Mouse (Mus musculus): ENCODE results near the gene Foxn3. TPM values are rescaled to one million over a fixed set of nuclear protein-coding genes. Genes with fewer than 3 reads are reported as not detected.
"Not testable (repeated sequence)": the region's sequence is repeated elsewhere in the genome, so short reads cannot be mapped to it uniquely, and the experiment has no call there.

Gene Foxn3
- polyA plus RNA-seq, 1 experiment from 2014 or later: 63.5 TPM

DNA sequence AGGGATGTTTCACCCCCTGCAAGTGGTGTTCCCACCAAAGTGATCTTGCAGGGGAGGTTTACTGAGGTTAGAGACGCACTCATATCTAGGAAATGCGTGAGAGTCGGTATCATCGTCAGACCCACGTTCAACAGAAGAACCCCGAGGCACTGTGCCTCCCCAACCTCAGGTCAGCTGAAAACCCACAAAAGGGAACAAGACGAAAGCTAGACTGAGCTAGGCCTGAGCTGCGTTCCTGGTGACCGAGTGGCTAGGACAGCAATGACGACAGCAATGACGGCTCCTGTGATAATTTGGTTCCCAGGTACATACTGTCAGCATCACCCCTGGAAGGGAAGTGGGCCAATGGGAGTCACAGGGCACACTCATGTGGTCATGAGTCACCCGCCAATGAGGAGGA, 350.2 kb downstream of the Foxn3 start:
- Histone ChIP-seq H3K4me1 (peaks cover 49% of the 10 kb centered on the region), H3K36me3 (no peaks in the 10 kb centered on the region), H3K4me3 (no peak overlapping the region), H3K27me3 (no peaks in the 10 kb centered on the region), H3K9ac (no peak overlapping the region), H3K9me3 (no peaks in the 10 kb centered on the region), H3K27ac (no peak overlapping the region), H3K4me2 (no peak overlapping the region)
- no peak for ATAC-seq (ENCODE audit: borderline replicate concordance, extremely low read depth, low FRiP score, low TSS enrichment)
- WGBS: 87% methylated on average over 12 of the region's 12 CpGs

DNA sequence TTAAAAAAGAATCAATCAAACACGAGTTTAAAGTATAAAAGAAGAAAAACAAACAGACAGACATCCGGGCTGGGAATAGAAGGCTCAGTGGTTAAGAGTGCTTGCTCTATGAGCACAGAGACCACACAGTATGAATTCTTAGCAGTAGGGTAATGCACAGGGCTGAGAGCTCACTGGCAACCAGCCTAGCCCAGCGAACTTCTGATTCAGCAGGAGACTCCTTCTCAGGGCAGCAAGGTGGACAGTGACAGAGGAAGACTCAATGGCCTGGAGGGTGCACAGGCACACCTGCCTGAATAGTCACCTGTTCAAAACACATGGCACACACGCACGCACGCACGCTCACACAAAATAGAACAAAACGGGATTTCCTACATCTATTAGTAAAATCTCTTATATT, 353.6 kb downstream of the Foxn3 start:
- no peak overlapping the region for H3K4me3 ChIP-seq
- no peak overlapping the region for H3K9ac ChIP-seq
- no peaks in the 10 kb centered on the region for H3K27me3 ChIP-seq
- H3K9me3 ChIP-seq: no peaks in the 10 kb centered on the region
- no peaks in the 10 kb centered on the region for H3K36me3 ChIP-seq
- no peak overlapping the region for H3K27ac ChIP-seq
- H3K4me1 ChIP-seq: peaks cover 21% of the 10 kb centered on the region
- H3K4me2 ChIP-seq: no peak overlapping the region
- ATAC-seq (ENCODE audit: borderline replicate concordance, extremely low read depth, low FRiP score, low TSS enrichment): no peak
- WGBS: 67% methylated on average over 8 of the region's 8 CpGs

DNA sequence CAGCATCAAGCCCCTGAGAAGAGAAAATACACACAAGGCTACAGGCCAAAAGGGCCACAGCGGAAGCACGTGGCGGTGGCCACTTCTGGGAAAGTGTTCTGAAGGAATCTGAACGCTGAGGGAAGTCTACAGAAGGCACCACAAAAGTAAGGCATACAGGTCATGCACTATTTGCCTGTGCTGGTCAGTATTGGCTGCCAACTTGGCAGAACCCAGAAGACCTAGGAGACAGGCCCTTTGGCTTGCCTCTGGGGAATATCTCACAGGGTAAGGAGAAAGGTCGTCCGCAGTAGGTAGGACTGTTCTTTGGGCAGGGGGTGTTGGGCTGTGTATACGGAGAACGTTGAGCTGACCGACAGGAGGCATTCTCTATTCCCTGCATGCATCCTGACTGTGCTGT, 355.1 kb downstream of the Foxn3 start:
- H3K9me3 ChIP-seq: no peaks in the 10 kb centered on the region
- ATAC-seq (ENCODE audit: borderline replicate concordance, extremely low read depth, low FRiP score, low TSS enrichment): no peak
- H3K4me3 ChIP-seq: no peak overlapping the region
- H3K4me2 ChIP-seq: no peak overlapping the region
- H3K9ac ChIP-seq: no peak overlapping the region
- H3K27me3 ChIP-seq: no peaks in the 10 kb centered on the region
- no peaks in the 10 kb centered on the region for H3K36me3 ChIP-seq
- 75% methylated on average over 9 of the region's 9 CpGs for WGBS
- H3K4me1 ChIP-seq: peaks cover 10% of the 10 kb centered on the region; the same call in 1 of the 2 replicates
- H3K27ac ChIP-seq: no peak overlapping the region

- Histone ChIP-seq H3K4me2 (no peak overlapping the region), H3K36me3 (no peaks in the 10 kb centered on the region), H3K9me3 (no peaks in the 10 kb centered on the region), H3K27ac (no peak overlapping the region), H3K27me3 (no peaks in the 10 kb centered on the region), H3K9ac (no peak overlapping the region), H3K4me1 (0 out of 2 replicates have a peak, but pooled peaks cover 5% of the 10 kb centered on the region), H3K4me3 (no peak overlapping the region)
- 54% methylated on average over 15 of the region's 15 CpGs for WGBS
- peak; percentile 68; the same call in 1 of the 2 replicates for ATAC-seq (ENCODE audit: borderline replicate concordance, extremely low read depth, low FRiP score, low TSS enrichment)
These were observed 356.3 kb downstream of the Foxn3 start for GRCm38 (mm10) chr12:99207014-99207612.

- no peak overlapping the region for H3K4me3 ChIP-seq
- H3K4me2 ChIP-seq: no peak overlapping the region
- H3K27me3 ChIP-seq: no peaks in the 10 kb centered on the region
- no peak overlapping the region for H3K27ac ChIP-seq
- no peak overlapping the region for H3K9ac ChIP-seq
- no peaks in the 10 kb centered on the region for H3K9me3 ChIP-seq
- no peaks in the 10 kb centered on the region for H3K36me3 ChIP-seq
- ATAC-seq (ENCODE audit: borderline replicate concordance, extremely low read depth, low FRiP score, low TSS enrichment): no peak
- 89% methylated on average over 8 of the region's 8 CpGs for WGBS
- H3K4me1 ChIP-seq: 0 out of 2 replicates have a peak, but pooled peaks cover 5% of the 10 kb centered on the region
These were observed 357.6 kb downstream of the Foxn3 start for GRCm38 (mm10) chr12:99205734-99206133.

DNA sequence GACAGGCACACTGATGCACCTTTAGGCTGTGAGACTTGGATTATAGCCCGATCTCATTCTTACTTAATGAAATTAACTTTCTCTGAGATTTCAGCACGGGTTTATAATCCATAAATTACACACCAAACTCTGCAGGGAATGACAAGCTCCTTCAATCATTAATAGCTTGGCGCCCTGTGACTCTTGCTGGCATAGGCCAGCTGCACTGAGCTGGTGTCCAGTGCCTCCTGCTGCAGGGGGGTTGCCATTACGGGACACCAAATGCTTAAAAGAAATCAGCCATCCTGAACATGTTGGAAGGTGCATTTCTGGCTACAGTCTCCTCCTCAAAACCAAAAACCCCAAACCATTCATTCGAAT, 364.3 kb downstream of the Foxn3 start:
- Histone ChIP-seq H3K4me2 (no peak overlapping the region), H3K36me3 (0 out of 2 replicates have a peak, but pooled peaks cover 3% of the 10 kb centered on the region), H3K9me3 (no peaks in the 10 kb centered on the region), H3K27ac (no peak overlapping the region), H3K27me3 (no peaks in the 10 kb centered on the region), H3K4me3 (no peak overlapping the region), H3K9ac (no peak overlapping the region), H3K4me1 (no peaks in the 10 kb centered on the region)
- 76% methylated on average over 5 of the region's 5 CpGs for WGBS
- ATAC-seq (ENCODE audit: borderline replicate concordance, extremely low read depth, low FRiP score, low TSS enrichment): no peak

GRCm38 (mm10) chr12:99198428-99199123, 364.8 kb downstream of the Foxn3 start:
- WGBS: 78% methylated on average over 12 of the region's 12 CpGs
- Histone ChIP-seq H3K4me3 (no peak overlapping the region), H3K9me3 (no peaks in the 10 kb centered on the region), H3K27ac (no peak overlapping the region), H3K4me1 (no peaks in the 10 kb centered on the region), H3K36me3 (0 out of 2 replicates have a peak, but pooled peaks cover 3% of the 10 kb centered on the region), H3K27me3 (no peaks in the 10 kb centered on the region), H3K4me2 (no peak overlapping the region), H3K9ac (no peak overlapping the region)
- no peak for ATAC-seq (ENCODE audit: borderline replicate concordance, extremely low read depth, low FRiP score, low TSS enrichment)

GRCm38 (mm10) chr12:99197031-99197430, 366.4 kb downstream of the Foxn3 start:
- no peak for ATAC-seq (ENCODE audit: borderline replicate concordance, extremely low read depth, low FRiP score, low TSS enrichment)
- 86% methylated on average over 7 of the region's 7 CpGs for WGBS
- H3K4me1 ChIP-seq: no peaks in the 10 kb centered on the region
- no peak overlapping the region for H3K4me2 ChIP-seq
- H3K27me3 ChIP-seq: no peaks in the 10 kb centered on the region
- no peak overlapping the region for H3K27ac ChIP-seq
- H3K9ac ChIP-seq: no peak overlapping the region
- no peak overlapping the region for H3K4me3 ChIP-seq
- no peaks in the 10 kb centered on the region for H3K9me3 ChIP-seq
- 0 out of 2 replicates have a peak, but pooled peaks cover 3% of the 10 kb centered on the region for H3K36me3 ChIP-seq

DNA sequence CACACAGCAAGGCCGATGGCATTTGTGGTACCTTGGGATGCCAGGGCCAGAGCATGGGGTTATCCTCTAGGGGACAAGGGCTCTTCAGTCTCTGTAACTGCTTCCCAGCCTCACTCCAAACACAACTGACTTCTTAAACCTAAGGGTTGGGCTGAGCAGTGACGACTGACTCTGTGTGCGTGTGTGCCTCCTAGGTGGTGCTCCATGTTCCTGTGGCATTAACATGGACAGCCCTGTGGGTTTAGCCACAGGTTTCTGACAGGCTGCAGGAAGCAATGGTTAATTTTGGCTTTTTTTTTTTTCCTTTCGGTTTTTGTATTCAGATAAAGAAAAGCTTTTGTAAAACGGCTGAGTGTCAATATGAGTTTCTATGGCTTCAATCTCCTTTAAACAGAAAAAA, 367.7 kb downstream of the Foxn3 start:
- H3K4me3 ChIP-seq: no peak overlapping the region
- WGBS: 84% methylated on average over 5 of the region's 5 CpGs
- no peaks in the 10 kb centered on the region for H3K27me3 ChIP-seq
- 0 out of 2 replicates have a peak, but pooled peaks cover 3% of the 10 kb centered on the region for H3K36me3 ChIP-seq
- H3K9me3 ChIP-seq: no peaks in the 10 kb centered on the region
- no peak overlapping the region for H3K27ac ChIP-seq
- no peak for ATAC-seq (ENCODE audit: borderline replicate concordance, extremely low read depth, low FRiP score, low TSS enrichment)
- no peaks in the 10 kb centered on the region for H3K4me1 ChIP-seq
- no peak overlapping the region for H3K4me2 ChIP-seq
- no peak overlapping the region for H3K9ac ChIP-seq

- H3K4me3 ChIP-seq; ATAC-seq (ENCODE audit: borderline replicate concordance, extremely low read depth, low FRiP score, low TSS enrichment); H3K27ac ChIP-seq; H3K4me1 ChIP-seq; H3K27me3 ChIP-seq; H3K9ac ChIP-seq; H3K4me2 ChIP-seq; H3K9me3 ChIP-seq; H3K36me3 ChIP-seq: not testable (repeated sequence)
- 91% methylated on average over 17 of the region's 17 CpGs for WGBS
These were observed 369.3 kb downstream of the Foxn3 start for GRCm38 (mm10) chr12:99194120-99194519.

DNA sequence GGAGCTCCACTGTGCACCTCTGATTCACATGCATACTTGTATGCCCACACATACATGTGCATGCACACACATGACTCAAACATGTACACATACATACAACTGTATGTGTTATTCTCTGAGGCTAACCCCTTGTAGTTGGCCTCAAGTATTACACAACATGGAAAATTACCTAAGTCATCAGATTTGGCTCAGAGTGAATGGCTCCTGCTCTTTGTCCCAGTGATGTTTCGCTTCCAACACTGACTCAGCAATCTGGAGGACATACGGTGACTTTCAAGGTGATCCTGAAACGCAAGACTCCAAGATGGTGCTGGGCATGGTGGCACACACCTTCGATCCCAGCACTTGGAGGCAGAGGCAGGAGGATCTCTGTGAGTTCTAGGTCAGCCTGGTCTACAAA, 375.7 kb downstream of the Foxn3 start:
- ATAC-seq (ENCODE audit: borderline replicate concordance, extremely low read depth, low FRiP score, low TSS enrichment): no peak
- Histone ChIP-seq H3K4me2 (no peak overlapping the region), H3K4me1 (no peaks in the 10 kb centered on the region), H3K9ac (no peak overlapping the region), H3K4me3 (no peak overlapping the region), H3K27ac (no peak overlapping the region), H3K36me3 (no peaks in the 10 kb centered on the region), H3K9me3 (no peaks in the 10 kb centered on the region), H3K27me3 (no peaks in the 10 kb centered on the region)
- WGBS: 86% methylated on average over 4 of the region's 4 CpGs

DNA sequence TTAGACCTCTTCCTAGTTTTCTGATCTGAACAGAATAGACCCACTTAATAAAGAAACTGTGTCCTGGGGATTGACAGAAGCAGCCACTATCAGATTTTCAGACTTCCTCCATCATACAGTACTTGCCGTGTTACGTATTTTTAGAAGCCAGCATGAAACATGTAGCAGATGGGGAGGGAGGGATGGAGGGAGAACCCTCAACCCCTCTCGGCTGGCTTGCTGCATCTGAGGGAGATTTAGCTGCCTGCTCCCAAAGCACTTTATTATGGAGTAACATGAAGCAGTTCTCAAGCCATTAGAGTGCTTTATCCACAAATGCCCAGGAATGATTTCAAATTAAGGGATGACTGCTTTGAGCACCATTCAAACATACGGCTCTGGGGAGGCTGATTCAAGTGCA, 377.1 kb downstream of the Foxn3 start:
- Histone ChIP-seq H3K4me2 (no peak overlapping the region), H3K4me3 (no peak overlapping the region), H3K36me3 (no peaks in the 10 kb centered on the region), H3K27ac (no peak overlapping the region), H3K9ac (no peak overlapping the region), H3K9me3 (no peaks in the 10 kb centered on the region), H3K27me3 (no peaks in the 10 kb centered on the region), H3K4me1 (no peaks in the 10 kb centered on the region)
- no peak for ATAC-seq (ENCODE audit: borderline replicate concordance, extremely low read depth, low FRiP score, low TSS enrichment)
- 62% methylated on average over 4 of the region's 4 CpGs for WGBS

Measured in lung, embryonic 15.5 days (tissue).